Mouse (Mus musculus) telencephalon, adult 2 months (tissue): Measurements from ENCODE around the gene Pgbd5.

Experiments used
- DNase-seq: peaks from one replicate; pipeline ENCODE4 v3.0.0-alpha.2; 2011; ENCODE audit warnings: low read depth, low spot score

Gene Pgbd5

GRCm38 (mm10) chr8:124392271-124393012, 47.0 kb downstream of the Pgbd5 start:
- DNase-seq, result no peak

- peak; percentile 70 for DNase-seq
Observed at GRCm38 (mm10) chr8:124391191-124391590, 48.3 kb downstream of the Pgbd5 start.

DNA sequence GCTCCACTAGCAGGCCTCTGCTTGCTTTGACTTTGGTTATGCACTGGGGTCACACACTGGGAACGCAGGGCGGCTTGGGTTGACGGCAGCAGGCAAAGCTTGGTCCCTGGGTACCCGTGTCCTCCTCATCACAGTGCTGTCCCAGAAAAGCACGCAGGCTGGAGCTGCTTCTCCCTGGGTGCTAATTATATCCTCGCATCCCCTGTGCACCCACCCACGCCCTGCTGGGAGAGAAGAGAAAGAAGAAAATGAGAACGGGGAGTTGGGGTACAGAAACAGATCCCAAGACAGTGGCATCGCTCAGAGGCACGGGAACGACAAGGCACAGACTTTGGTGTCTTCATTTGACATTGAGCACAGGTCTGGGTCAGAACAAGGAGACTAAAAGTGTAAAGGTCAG, 50.0 kb downstream of the Pgbd5 start:
- peak; percentile 89 for DNase-seq

GRCm38 (mm10) chr8:124386225-124386899, 53.1 kb downstream of the Pgbd5 start:
- DNase-seq, result peak; percentile 90

GRCm38 (mm10) chr8:124384336-124384735, 55.1 kb downstream of the Pgbd5 start:
- DNase-seq, result no peak

GRCm38 (mm10) chr8:124382235-124382634, 57.2 kb downstream of the Pgbd5 start:
- no peak for DNase-seq

- no peak for DNase-seq
Observed at GRCm38 (mm10) chr8:124379289-124379688, 60.2 kb downstream of the Pgbd5 start.

GRCm38 (mm10) chr8:124376406-124376805, 63.1 kb downstream of the Pgbd5 start:
- DNase-seq, result no peak

DNA sequence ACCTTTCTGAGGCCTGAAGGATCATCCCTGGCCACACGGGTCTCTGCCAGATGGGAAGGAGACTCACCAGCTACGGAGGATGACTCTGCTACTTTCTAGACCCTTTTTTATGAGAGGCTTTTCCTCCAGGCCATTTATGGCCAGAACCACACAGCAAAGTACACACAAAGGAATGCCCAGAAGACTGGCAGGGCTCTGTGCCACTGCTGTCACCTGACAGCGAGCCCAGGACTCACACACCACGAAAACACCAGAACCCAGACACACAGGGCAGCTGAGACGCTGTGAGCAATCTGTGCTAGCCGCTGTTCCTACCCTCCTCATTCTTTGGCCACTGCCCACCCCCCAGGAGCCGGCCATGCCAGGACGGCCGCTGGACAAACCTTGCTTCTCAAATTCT, 63.7 kb downstream of the Pgbd5 start:
- DNase-seq, result no peak

GRCm38 (mm10) chr8:124375168-124375567, 64.3 kb downstream of the Pgbd5 start:
- no peak for DNase-seq

DNA sequence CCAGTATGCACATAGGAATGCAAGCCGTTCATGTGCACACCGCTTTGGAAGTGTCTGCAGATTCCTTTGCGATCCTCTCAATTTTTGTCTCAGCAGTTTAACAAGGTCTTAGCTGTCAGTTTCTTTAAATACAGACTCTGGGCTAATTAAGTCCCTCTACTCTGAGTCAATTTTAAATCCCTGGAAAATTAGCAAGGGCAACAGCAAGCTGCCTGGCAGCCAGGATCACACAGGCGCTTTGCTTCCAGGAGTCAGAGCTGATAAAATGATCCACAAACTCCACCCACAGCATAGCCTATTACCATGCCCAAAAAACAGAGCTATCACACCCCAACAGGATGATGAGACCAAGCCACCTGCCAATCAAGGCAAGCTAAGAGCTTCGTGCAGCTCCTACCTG, 65.7 kb downstream of the Pgbd5 start:
- no peak for DNase-seq

DNA sequence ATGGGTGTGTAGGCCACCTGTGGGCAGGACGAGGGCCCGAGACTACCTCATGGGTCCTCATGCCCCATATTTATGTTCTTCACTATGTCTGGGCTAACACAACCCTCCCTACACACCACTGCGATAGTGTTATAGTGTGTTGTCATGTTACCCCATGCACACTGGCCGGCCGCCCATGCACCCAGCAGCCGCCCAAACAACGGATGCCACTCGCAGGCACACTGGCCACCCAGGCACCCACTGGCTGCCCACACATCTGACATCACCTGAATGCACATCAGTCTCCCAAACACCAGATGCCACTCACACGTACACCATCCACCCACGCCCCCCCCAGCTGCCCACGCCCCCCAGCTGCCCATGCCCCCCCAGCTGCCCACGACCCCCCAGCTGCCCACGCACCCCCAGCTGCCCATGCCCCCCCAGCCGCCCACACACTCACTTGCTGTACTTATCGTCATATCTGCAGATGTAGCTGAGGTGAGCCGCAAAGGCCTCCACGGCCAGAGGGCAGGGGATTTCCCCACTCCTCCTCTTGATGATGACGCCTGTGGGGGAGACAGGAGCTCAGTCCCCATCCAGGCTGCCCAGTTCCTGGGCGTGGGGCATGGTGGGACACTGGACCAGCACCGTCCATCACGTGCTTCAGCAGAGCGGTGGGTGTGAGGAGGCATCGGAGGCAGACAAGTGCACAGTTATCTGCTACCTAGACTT, 67.9 kb downstream of the Pgbd5 start:
- DNase-seq, result no peak

DNA sequence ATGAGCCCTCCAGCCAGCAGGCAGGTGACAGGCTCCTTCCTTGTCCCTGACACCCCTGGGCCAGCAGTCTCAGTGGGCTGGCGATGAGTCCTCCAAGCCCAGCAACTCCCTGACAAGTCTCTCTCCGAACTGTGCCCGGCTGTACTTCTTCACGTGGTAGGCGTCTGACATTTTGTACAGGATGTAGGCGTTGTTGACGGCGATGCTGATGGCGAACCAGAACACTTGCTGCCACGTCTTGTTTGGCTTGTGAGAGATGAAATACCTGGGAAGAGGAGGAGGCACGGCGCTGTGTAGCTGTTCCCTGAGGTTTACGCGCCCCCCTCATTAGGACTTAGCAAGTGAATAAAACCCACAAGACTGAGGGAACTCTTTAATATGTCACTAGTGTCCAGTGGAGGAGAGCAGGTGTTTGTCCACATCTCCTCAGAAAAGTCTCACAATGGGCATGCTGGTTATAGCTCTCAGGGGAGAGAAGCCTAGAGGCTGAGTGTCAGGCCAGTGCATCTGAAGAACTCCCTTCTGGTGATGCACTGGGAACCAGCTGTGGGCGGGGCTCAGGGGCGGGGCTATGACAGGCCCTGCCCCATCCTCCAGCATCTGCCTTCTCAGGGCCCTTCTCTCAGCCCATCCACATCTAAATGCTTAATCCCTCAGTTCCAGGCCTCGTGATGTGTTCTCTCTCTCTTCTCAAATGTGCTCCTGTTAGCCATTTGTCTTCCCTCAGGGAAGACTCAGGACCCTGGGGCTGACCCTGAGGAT, 68.9 kb downstream of the Pgbd5 start:
- DNase-seq, result no peak

GRCm38 (mm10) chr8:124368213-124368612, 71.2 kb downstream of the Pgbd5 start:
- no peak for DNase-seq

GRCm38 (mm10) chr8:124363337-124363736, 76.1 kb downstream of the Pgbd5 start:
- DNase-seq, result no peak

DNA sequence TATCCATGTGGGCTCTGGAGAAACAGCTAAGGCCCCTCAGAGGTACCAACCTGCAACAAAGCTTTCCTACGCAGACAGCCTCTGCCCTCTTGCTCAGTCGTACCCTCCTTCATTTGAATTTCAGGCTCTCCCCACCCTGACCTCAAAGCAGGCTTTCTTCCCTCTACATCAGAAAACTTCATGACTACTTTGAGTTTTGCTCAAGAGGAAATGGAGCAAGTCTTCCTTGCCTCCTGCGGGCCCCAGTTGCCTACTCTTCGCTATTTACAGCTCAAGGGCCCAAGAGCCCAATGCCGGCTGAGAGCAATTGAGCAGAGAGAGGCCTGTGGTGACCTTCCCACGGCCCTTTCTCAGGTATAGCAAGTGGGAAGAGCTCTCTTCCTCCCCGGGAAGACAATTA, 76.9 kb downstream of the Pgbd5 start:
- DNase-seq, result no peak

GRCm38 (mm10) chr8:124361773-124362427, 77.6 kb downstream of the Pgbd5 start:
- no peak for DNase-seq

GRCm38 (mm10) chr8:124360911-124361310, 78.5 kb downstream of the Pgbd5 start:
- DNase-seq, result no peak

DNA sequence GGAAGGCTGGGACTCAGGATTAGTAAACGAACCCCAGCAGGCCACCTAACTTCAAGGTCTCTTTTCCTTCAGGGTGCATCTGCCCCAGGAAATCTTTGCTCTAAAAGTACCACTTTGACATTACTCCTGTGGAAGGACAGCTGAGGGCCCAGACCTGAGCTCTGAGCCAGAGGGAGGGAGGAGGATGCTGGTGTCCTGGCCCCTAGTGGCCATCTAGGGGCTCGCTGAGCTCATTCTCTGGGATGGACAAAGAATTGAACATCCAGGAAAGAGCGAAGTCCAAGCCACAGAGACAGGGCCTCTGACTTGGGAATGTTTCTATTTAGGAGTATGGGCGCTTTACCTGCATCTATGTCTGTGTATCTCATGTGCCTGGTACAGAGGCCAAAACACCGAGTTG, 87.8 kb downstream of the Pgbd5 start:
- no peak for DNase-seq

DNA sequence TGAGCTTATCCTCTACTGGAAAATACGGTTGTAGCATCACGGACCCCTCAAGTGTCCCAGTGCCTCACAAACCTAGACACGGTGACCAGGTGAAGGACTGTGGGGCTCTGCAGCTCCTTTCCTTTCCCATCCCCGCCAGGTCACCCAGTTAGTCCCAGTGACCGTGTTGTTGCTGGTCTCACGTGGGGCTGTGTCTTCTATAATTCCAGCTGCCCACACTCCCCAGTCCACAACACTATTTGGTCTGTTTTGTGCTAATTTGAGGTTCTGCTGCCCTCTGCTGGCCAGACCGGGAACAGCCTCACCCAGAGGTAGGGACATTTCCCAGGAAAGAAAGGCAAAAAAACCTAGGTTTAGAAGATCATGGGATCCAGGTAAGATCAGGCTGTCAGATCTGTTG, 89.8 kb downstream of the Pgbd5 start:
- DNase-seq, result no peak

DNA sequence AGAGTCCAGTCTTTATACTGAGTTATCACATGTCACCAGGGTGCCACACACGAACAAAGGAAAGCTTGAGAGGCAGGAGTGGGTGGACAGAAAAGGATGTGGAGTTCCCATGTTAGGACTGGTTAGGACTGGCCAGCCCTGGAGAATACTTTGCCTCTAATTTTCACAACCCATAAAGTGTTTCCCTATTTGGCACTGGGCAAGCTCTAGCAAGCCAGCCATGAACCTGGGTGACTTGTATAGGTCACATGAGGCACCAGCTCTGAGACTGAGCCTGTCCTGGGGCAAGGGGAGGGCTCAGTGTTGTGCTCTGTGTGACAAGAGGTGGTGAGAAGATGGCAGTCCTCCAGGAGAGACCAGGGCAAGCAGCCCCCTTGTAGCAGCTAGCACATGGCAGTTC, 91.4 kb downstream of the Pgbd5 start:
- no peak for DNase-seq
